Mouse (Mus musculus): ENCODE measurements around the gene 4930524B15Rik. TPM values are rescaled to one million over a fixed set of nuclear protein-coding genes. Genes with fewer than 3 reads are reported as not detected.

4930524B15Rik gene
- not detected for polyA plus RNA-seq (2017; shearing (Covaris generic))

DNA sequence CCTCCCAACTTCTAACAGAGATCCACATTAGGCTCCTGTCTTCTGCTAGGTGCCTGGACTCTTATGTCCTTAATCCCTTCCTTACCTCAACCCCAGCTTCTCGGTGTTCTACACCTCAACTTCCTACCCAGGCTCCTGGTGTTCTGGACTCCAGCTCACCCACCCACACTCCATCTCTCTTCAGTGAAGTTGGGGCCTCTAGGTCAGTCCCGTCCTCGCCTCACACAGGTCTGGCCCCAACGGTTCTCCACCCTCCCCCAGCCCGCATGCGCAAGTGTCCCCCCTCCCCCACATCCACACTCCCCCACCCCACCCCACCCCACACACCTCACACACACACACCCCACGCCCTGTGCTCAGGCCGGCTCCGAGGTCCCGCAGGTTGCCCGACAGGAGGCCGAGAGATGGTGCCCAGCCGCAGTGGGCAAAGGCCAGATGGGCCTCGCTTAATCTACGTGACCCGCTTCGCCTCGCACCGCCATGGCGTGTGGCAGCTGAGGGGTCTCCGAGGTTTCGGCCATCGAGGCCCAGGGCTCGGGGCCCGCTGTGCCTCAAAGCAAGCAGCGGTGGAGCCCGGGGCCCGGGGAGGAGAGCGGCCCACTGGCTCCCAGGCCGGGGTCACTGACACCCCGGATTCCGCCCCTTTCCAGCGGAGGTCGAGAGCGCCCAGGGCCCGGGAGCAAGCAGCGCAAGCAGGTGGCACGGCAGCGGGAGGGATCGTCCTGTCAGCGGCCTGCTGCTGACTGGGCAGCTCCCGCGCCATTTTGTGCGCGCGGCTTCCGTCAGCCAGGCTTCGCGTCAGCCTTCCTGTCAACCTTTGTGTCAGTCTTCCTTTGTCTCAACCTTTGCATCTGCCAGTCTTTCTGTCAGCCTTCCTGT lies at the start of gene 4930524B15Rik:
Gene 4930524B15Rik (plus strand): TSS at position 337 of the 879 bp plus-strand sequence.

DNA sequence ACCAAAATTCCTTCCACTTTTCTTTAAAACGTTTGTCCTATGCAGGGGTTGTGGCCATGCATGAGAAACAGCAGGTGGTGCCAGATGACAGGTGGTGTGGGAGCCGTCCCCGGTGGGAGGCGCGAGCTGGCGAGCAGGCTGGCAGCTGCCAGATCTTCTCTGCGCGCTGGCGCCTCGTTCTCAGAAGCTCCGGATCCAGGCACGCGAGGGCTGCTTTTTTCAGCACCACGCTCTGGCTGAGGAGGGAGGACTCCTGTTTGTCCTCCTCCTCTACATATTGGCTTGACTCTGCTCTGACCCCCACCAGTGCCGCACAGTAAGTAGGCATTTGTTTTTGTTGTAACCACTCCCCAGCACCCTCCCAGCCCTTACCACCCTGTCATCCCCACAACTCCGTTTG lies 34.9 kb downstream of the 4930524B15Rik start, which contains the start of gene Nsg2:
Gene Nsg2 (plus strand): TSS at position 183 of the 400 bp plus-strand sequence.

Other genes starting within 250 kb of the 4930524B15Rik start
- 13.4 TPM for gene Cpeb4, start 93.4 kb upstream of the 4930524B15Rik start, polyA plus RNA-seq (2017; shearing (Covaris generic))
- 168 TPM for gene Nsg2, start 34.9 kb downstream of the 4930524B15Rik start, polyA plus RNA-seq (2017; shearing (Covaris generic))
- 4.8 TPM for gene Il9r, start 234.7 kb downstream of the 4930524B15Rik start, polyA plus RNA-seq (2017; shearing (Covaris generic))
- gene Snrnp25, start 239.8 kb downstream of the 4930524B15Rik start, polyA plus RNA-seq (2017; shearing (Covaris generic)) = 20.3 TPM